Mouse (Mus musculus) heart, adult 2 months (tissue): Measurements from ENCODE around the gene Nfkb2.

ENCODE experiments used
- CTCF ChIP-seq: fragments of 200-600 bp; IDR thresholded peaks from 2 replicates; pipeline ENCODE4 v1.8.1; 2022; ENCODE audit warnings: antibody characterized with exemption, mild to moderate bottlenecking, moderate library complexity
- POLR2A ChIP-seq: fragments of 200-500 bp; IDR thresholded peaks from 2 replicates; pipeline ENCODE4 v1.6.1; 2011; ENCODE audit warnings: mild to moderate bottlenecking, low read depth, low read length, control low read depth; ENCODE audit not compliant: insufficient read depth

GRCm38 (mm10) chr19:46303251-46304215 lies 587 bp upstream of the Nfkb2 start:
- no peak for TF ChIP-seq CTCF
- no peak for TF ChIP-seq POLR2A
